36 mouse cellular contexts compared by ENCODE assay signal in genomic region chr14:56354803-56355202, GRCm38 (mm10). TPM values are rescaled to one million over a fixed set of nuclear protein-coding genes. Genes with fewer than 3 reads are reported as not detected.
"Had no signal": no experiment of that assay in that cellular context is flagged by ENCODE, and none has a peak within 500 bp of the region (broad histone marks: within the 10 kb centered on the region; RNA-seq: fewer than 3 reads in every experiment).

No protein-coding gene starts in this region.

- H3K36me3 ChIP-seq: heart, embryonic 10.5 days; heart, embryonic 12.5 days; hindbrain, embryonic 10.5 days; hindbrain, embryonic 12.5 days; kidney, embryonic 15.5 days; limb, embryonic 13.5 days; limb, embryonic 15.5 days had no signal

- ATAC-seq: hindbrain, embryonic 16.5 days; intestine, embryonic 16.5 days had no signal

- H3K4me3 ChIP-seq: gastrocnemius, adult 2 months; heart, embryonic 10.5 days; heart, embryonic 12.5 days; hindbrain, embryonic 10.5 days; hindbrain, embryonic 12.5 days; kidney, embryonic 15.5 days; limb, embryonic 13.5 days; limb, embryonic 15.5 days had no signal

- DNase-seq: gastrocnemius, adult 2 months; gastrocnemius, postnatal 10 days; gastrocnemius, postnatal 25 days; heart, adult 18-20 months; heart, postnatal 10 days; heart, postnatal 4 days; kidney, adult 11 months; kidney, adult 2 months; kidney, adult 9 months; kidney, postnatal 14 days; kidney, postnatal 36 days; layer of hippocampus, adult 9-11 months; layer of hippocampus, postnatal 36 days; left cerebral cortex, postnatal 4 days had no signal

- H3K4me1 ChIP-seq: hindbrain, embryonic 10.5 days; hindbrain, embryonic 12.5 days; kidney, embryonic 15.5 days; limb, embryonic 13.5 days; limb, embryonic 15.5 days had no signal

- H3K4me2 ChIP-seq: heart, embryonic 12.5 days; hindbrain, embryonic 12.5 days; hindbrain, embryonic 14.5 days; kidney, embryonic 15.5 days; limb, embryonic 13.5 days; limb, embryonic 15.5 days had no signal

- H3K9me3 ChIP-seq: heart, embryonic 10.5 days; heart, embryonic 12.5 days; hindbrain, embryonic 10.5 days; hindbrain, embryonic 12.5 days; kidney, embryonic 15.5 days; limb, embryonic 13.5 days; limb, embryonic 15.5 days had no signal

- H3K9ac ChIP-seq: heart, embryonic 12.5 days; hindbrain, embryonic 12.5 days; hindbrain, embryonic 14.5 days; kidney, embryonic 15.5 days; limb, embryonic 13.5 days; limb, embryonic 15.5 days had no signal

- H3K27ac ChIP-seq: gastrocnemius, adult 2 months; heart, embryonic 10.5 days; hindbrain, embryonic 10.5 days; hindbrain, embryonic 12.5 days; hindbrain, embryonic 14.5 days; kidney, embryonic 15.5 days; kidney, postnatal 0 days; limb, embryonic 13.5 days; limb, embryonic 15.5 days had no signal

- H3K27me3 ChIP-seq: heart, embryonic 12.5 days; hindbrain, embryonic 12.5 days; limb, embryonic 13.5 days had no signal

RNA-seq across cellular contexts. Expression of gene Atp12a, which starts 10.1 kb away (rescaled TPM):
- total RNA-seq: gastrocnemius, adult 2 months; gastrocnemius, postnatal 10 days; gastrocnemius, postnatal 25 days; gastrocnemius, postnatal 4 days; granulocyte monocyte progenitor cell, adult 5-6 weeks; heart, adult 18-20 months; heart, adult 8-10 months; heart, postnatal 10 days; heart, postnatal 25 days; heart, postnatal 4 days; layer of hippocampus, adult 8-10 months; layer of hippocampus, postnatal 14 days; layer of hippocampus, postnatal 36 days; left cerebral cortex, adult 18-20 months; liver, adult 2 months had no signal
- polyA plus RNA-seq: heart, embryonic 10.5 days; heart, embryonic 12.5 days; heart, embryonic 14.5 days; hindbrain, embryonic 10.5 days; hindbrain, embryonic 12.5 days; intestine, embryonic 14.5 days had no signal

RNA-seq across cellular contexts. Expression of gene Rnf17, which starts 47.6 kb away (rescaled TPM):
- total RNA-seq: gastrocnemius, postnatal 10 days; gastrocnemius, postnatal 25 days had no signal
- polyA plus RNA-seq: large intestine, adult 2 months; liver, adult 2 months had no signal
